Mouse (Mus musculus) CH12.LX (cell line): ENCODE results near the gene Dnajc13.

ENCODE experiments used
- CTCF ChIP-seq, 2 experiments: IDR thresholded peaks in 1 of 2; conservative IDR thresholded peaks in 1 of 2; 2 replicates each; pipeline ENCODE4 v1.5.1; 2011 to 2012; ENCODE audit warnings: low read depth in 2 of 2, low read length in 2 of 2, improper control_type of control experiment in 1 of 2, inconsistent platforms in 1 of 2, mild to moderate bottlenecking in 1 of 2, moderate library complexity in 1 of 2
- JUND ChIP-seq: conservative IDR thresholded peaks from 2 replicates; pipeline ENCODE4 v1.6.1; 2011; ENCODE audit warnings: low read depth, low read length, improper control_type of control experiment
- USF1 ChIP-seq: IDR thresholded peaks from 2 replicates; pipeline ENCODE4 v1.6.1; 2014; ENCODE audit warnings: low read depth, mild to moderate bottlenecking, inconsistent platforms, low read length, improper control_type of control experiment

DNA sequence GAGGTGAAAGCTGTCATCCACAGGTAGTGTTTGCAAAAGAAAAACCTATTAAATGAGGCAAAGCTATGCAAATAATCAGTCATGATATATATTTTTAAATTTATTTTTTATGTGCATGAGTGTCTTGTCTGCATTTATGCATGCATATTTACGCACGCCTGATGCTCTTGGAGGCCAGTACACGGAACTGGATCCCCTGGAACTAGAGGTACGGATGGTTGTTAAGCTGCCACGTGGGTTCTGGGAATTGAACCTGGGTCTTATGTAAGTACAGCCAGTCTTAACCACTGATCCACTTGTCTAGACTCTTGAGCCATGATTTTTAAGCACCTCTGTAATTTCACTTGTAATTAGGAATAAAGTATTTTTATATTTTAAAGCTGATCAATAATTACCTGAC is 79.5 kb downstream of the Dnajc13 start:
- TF ChIP-seq CTCF (conservative IDR thresholded peaks at IDR 0.05 in 1 of 2, IDR thresholded peaks at IDR 0.05 in 1 of 2; ENCODE audit: low read depth in 2 of 2, low read length in 2 of 2) (no peak), USF1 (no peak), JUND (no peak)
